Comparison of ENCODE assay signal across 8 mouse cellular contexts in the genomic region with DNA sequence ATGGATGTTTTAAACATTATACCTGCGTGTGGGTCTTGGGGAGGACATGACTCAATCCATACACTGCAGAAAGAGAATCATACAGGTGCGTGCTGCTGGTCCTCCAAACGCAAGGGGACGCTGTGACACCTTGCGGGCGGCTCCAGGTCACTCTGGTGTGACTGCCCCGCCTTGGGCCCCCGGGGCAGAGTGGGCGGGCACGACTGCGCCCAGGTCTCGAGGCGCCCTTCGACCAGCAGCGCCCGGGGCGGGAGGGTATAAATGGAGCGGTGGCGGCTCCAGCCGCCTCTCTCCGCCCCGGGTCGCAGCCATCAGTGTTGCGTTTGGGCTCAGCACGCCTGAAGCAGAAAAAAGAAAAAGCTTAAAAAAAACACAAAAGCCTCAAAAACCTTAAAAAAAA. TPM values are rescaled to one million over a fixed set of nuclear protein-coding genes. Genes with fewer than 3 reads are reported as not detected.
DNase-seq lines count a peak whose midpoint lies in the region; ATAC-seq and TF ChIP-seq lines count a peak whose summit lies in the region.

No protein-coding gene starts in this region.

- H3K9me3 ChIP-seq in hindbrain, embryonic 12.5 days (replicated peaks), result no peaks in the 10 kb centered on the region

- DNase-seq in Patski (ENCODE audit: low read depth, low spot score), result no peak
- DNase-seq in cerebellum, postnatal 10 days, result peak; percentile 92 to 96
- peak; percentile 71 to 79 for DNase-seq in frontal cortex, postnatal 10 days (ENCODE audit: low spot score in 2 of 2)
- DNase-seq in layer of hippocampus, postnatal 10 days (ENCODE audit: low spot score in 2 of 2), result peak; percentile 84 to 88
- peak; percentile 92 for DNase-seq in lung, postnatal 10 days
- peak; percentile 81 for DNase-seq in ovary, postnatal 14 days (ENCODE audit: low spot score)
- DNase-seq in thymus, postnatal 10 days (ENCODE audit: low spot score in 2 of 2), result peak; percentile 72 to 83

- H3K9ac ChIP-seq in hindbrain, embryonic 12.5 days, result peak overlapping the region; percentile 62

- in situ Hi-C loops in Patski (cut with MboI; ENCODE audit: low pct_unique_long_range_greater_than_20kb), result no loop called here

- peak; percentile 78 for TF ChIP-seq CTCF in Patski (IDR thresholded peaks at IDR 0.05)

- ATAC-seq in Patski, result peak; percentile 80
- peak; percentile 93 for ATAC-seq in hindbrain, embryonic 12.5 days (ENCODE audit: low FRiP score)

- WGBS in hindbrain, embryonic 12.5 days, result under 1% methylated on average over 25 of the region's 25 CpGs

- peaks cover 9% of the 10 kb centered on the region for H3K36me3 ChIP-seq in hindbrain, embryonic 12.5 days

- POLR2A ChIA-PET in Patski (lab: Charles Lee), result no interaction called here

- H3K4me3 ChIP-seq in hindbrain, embryonic 12.5 days, result peak overlapping the region; percentile 54

- peaks cover 25% of the 10 kb centered on the region for H3K4me1 ChIP-seq in hindbrain, embryonic 12.5 days

- peak overlapping the region; percentile 87 for H3K4me2 ChIP-seq in hindbrain, embryonic 12.5 days (replicated peaks)

- H3K27me3 ChIP-seq in Patski, result no peaks in the 10 kb centered on the region
- H3K27me3 ChIP-seq in hindbrain, embryonic 12.5 days, result no peaks in the 10 kb centered on the region

- H3K27ac ChIP-seq in hindbrain, embryonic 12.5 days, result 0 out of 2 replicates have a peak overlapping the region, but pooled peaks have one; percentile 40

- CTCF ChIA-PET in Patski (lab: Charles Lee), result no interaction called here

RNA-seq across cellular contexts. Expression of a gene that starts 20.3 kb away (rescaled TPM):
- polyA plus RNA-seq in Patski (2021), result 59.9 TPM
- 36.1 and 36.4 TPM in 2 replicates for polyA plus RNA-seq in hindbrain, embryonic 12.5 days (2016; fragmentation: Nextera tagmentation; extraction: Ambion mirVana)
- 10 to 100 TPM; 47.0 to 49.9 TPM for total RNA-seq in layer of hippocampus, postnatal 10 days (2021)

RNA-seq across cellular contexts. Expression of a gene that starts 40.9 kb away (rescaled TPM):
- not detected for polyA plus RNA-seq in Patski (2021)
- not detected in 2 replicates for polyA plus RNA-seq in hindbrain, embryonic 12.5 days (2016; fragmentation: Nextera tagmentation; extraction: Ambion mirVana)
- not detected for total RNA-seq in layer of hippocampus, postnatal 10 days (2021)

RNA-seq across cellular contexts. Expression of a gene that starts 49.1 kb away (rescaled TPM):
- polyA plus RNA-seq in Patski (2021), result not detected
- polyA plus RNA-seq in hindbrain, embryonic 12.5 days (2016; fragmentation: Nextera tagmentation; extraction: Ambion mirVana), result 8.6 and 10.1 TPM in 2 replicates
- 1 to 10 TPM; 7.3 to 8.5 TPM for total RNA-seq in layer of hippocampus, postnatal 10 days (2021)
